Mouse (Mus musculus) heart, embryonic 12.5 days (tissue): ENCODE results near the gene Cd22. TPM values are rescaled to one million over a fixed set of nuclear protein-coding genes. Genes with fewer than 3 reads are reported as not detected.
A peak's percentile ranks its signal among the peaks of the same experiment; 100 is the strongest.

Experiments used
- ATAC-seq: fragments of 200-750 bp; cut with Nextera tagmentation; 2 replicates; pipeline ENCODE4 v1.8.0; 2017; ENCODE audit warnings: moderate TSS enrichment, moderate library complexity; ENCODE audit not compliant: insufficient number of reproducible peaks, low FRiP score
- H3K27ac ChIP-seq: fragments of 300-500 bp; sonication (generic); 2 replicates; pipeline ENCODE4 v1.5.1; 2016; ENCODE audit warnings: mild to moderate bottlenecking, moderate library complexity; ENCODE audit not compliant: poor library complexity, severe bottlenecking
- H3K27me3 ChIP-seq: fragments of 300-500 bp; sonication (generic); replicated peaks from 2 replicates; pipeline ENCODE4 v1.6.1; 2016; ENCODE audit warnings: mild to moderate bottlenecking, moderate library complexity
- H3K36me3 ChIP-seq: fragments of 300-500 bp; sonication (generic); 2 replicates; pipeline ENCODE4 v1.6.1; 2016; ENCODE audit warnings: mild to moderate bottlenecking, moderate library complexity
- H3K4me1 ChIP-seq: fragments of 300-500 bp; sonication (generic); replicated peaks from 2 replicates; pipeline ENCODE4 v1.6.1; 2016; ENCODE audit warnings: mild to moderate bottlenecking
- H3K4me2 ChIP-seq: fragments of 300-500 bp; sonication (generic); 2 replicates; pipeline ENCODE4 v1.6.1; 2016; ENCODE audit warnings: mild to moderate bottlenecking, moderate library complexity
- H3K4me3 ChIP-seq: fragments of 300-500 bp; sonication (generic); 2 replicates; pipeline ENCODE4 v1.5.1; 2016; ENCODE audit warnings: mild to moderate bottlenecking
- H3K9ac ChIP-seq: fragments of 300-500 bp; sonication (generic); 2 replicates; pipeline ENCODE4 v1.6.1; 2016; ENCODE audit warnings: mild to moderate bottlenecking, moderate library complexity
- H3K9me3 ChIP-seq: fragments of 300-500 bp; sonication (generic); replicated peaks from 2 replicates; pipeline ENCODE4 v1.6.1; 2016; ENCODE audit warnings: mild to moderate bottlenecking, moderate library complexity
- WGBS: fragments of 180-500 bp; shearing (Covaris S2); methylation state at CpG from one replicate; pipeline ENCODE4 v1.1.7; 2016; 5-methylcytosine and 5-hydroxymethylcytosine counted together
- polyA plus RNA-seq: library from polyadenylated mRNA; unstranded; fragments of >200 nt; fragmentation: Nextera tagmentation; extraction: Ambion mirVana; gene quantifications from 2 replicates; pipeline ENCODE4 v1.2.1, GENCODE M21; 2016

Gene Cd22
- polyA plus RNA-seq, 1 experiment from 2014 or later = not detected

DNA sequence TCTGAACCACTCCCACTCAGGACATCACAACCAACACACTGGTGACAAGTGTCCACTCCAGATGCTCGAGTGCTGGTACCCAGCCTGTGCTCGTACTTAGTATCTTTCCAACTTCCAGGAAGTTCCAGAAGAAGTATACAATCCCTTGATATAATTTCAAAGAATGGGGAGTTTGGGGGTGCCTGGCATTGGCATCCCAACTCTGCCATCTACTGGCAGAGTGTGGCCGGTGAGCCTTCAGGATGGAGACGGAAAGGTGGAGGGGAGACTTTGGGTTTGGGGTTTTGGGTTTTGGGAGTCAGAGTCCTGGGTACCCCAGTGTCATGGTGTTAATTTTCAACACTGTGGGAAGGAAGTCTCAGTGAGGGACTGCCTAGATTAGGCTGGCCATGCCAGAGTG lies 23.9 kb upstream of the Cd22 start:
- H3K36me3 ChIP-seq = no peaks in the 10 kb centered on the region
- H3K4me1 ChIP-seq = peaks cover 9% of the 10 kb centered on the region
- H3K4me2 ChIP-seq = no peak overlapping the region
- no peak overlapping the region for H3K9ac ChIP-seq
- H3K27me3 ChIP-seq = peaks cover 37% of the 10 kb centered on the region
- no peak overlapping the region for H3K4me3 ChIP-seq
- no peaks in the 10 kb centered on the region for H3K9me3 ChIP-seq
- ATAC-seq = no peak
- WGBS = 43% methylated on average over 4 of the region's 4 CpGs
- H3K27ac ChIP-seq = no peak overlapping the region

DNA sequence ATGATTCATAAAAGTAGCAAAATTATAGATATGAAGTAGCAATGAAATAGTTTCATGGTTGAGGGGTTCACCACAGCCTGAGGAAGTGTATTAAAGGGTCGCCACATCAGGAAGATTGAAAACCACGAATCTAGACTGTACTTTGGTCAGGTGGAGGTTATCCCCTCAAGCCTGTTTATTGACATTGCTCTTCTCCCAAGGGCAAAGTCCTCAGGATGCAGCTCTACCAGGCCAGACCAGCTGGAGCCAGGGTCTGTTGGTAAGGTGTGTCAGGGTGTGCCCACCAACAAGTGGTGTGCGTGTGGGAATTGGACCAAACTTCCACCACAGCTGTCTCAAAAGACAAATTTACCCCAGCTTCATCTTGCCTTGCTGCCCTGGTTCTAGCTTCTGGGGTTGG lies 15.1 kb upstream of the Cd22 start:
- no peak for ATAC-seq
- H3K27ac ChIP-seq = no peak overlapping the region
- 87% methylated on average over 3 of the region's 3 CpGs for WGBS
- no peak overlapping the region for H3K4me3 ChIP-seq
- H3K9ac ChIP-seq = no peak overlapping the region
- peaks cover 14% of the 10 kb centered on the region; the same call in 1 of the 2 replicates for H3K27me3 ChIP-seq
- H3K9me3 ChIP-seq = no peaks in the 10 kb centered on the region
- H3K4me1 ChIP-seq = no peaks in the 10 kb centered on the region
- no peaks in the 10 kb centered on the region for H3K36me3 ChIP-seq
- no peak overlapping the region for H3K4me2 ChIP-seq

DNA sequence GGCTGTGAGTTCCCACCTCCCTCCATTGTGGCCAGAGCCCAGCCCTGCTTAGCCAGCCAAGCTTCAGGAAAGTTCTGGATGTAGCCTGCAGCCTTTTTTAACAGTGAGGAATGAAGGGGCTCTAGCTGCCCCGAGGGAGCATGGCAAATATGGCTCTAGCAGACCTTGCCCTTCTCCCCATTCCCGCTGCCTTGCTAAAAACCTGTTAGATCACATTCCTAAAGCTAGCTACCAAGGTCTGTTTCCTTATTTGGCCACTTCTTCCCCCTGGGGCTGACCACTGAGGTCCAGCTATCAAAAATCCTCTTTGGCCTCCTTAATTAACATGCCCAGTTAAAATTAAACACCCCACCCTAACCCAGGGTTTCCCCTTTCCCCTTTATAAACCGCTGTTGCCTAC lies 12.4 kb upstream of the Cd22 start:
- H3K4me2 ChIP-seq = no peak overlapping the region
- no peak overlapping the region for H3K9ac ChIP-seq
- H3K9me3 ChIP-seq = no peaks in the 10 kb centered on the region
- 51% methylated on average over 3 of the region's 3 CpGs for WGBS
- no peak overlapping the region for H3K4me3 ChIP-seq
- 0 out of 2 replicates have a peak, but pooled peaks cover 11% of the 10 kb centered on the region for H3K27me3 ChIP-seq
- H3K27ac ChIP-seq = no peak overlapping the region
- H3K36me3 ChIP-seq = no peaks in the 10 kb centered on the region
- no peaks in the 10 kb centered on the region for H3K4me1 ChIP-seq
- ATAC-seq = no peak

DNA sequence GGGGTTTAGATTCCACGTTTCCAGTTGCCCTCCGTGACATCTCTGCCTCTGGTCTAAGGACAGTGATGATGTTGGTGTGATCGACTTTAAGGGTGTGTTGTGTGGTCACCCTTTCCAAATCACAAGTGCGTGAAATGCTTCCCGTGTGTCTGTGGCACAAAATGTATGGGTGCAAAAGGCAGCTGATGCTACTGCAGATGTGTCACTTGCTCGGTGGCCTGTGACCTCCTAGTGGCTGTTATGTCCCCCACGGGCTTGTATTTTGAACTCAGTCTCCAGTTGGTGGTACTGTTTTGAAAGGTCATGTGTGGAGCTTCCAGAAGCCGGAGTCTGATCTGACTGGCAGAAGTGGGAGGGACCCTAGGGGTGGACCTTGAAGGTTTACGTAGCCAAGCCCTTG lies 11.6 kb upstream of the Cd22 start:
- Histone ChIP-seq H3K4me2 (no peak overlapping the region), H3K9ac (no peak overlapping the region), H3K4me3 (no peak overlapping the region), H3K36me3 (no peaks in the 10 kb centered on the region), H3K4me1 (no peaks in the 10 kb centered on the region), H3K9me3 (no peaks in the 10 kb centered on the region), H3K27ac (no peak overlapping the region), H3K27me3 (0 out of 2 replicates have a peak, but pooled peaks cover 6% of the 10 kb centered on the region)
- WGBS = 81% methylated on average over 9 of the region's 9 CpGs
- no peak for ATAC-seq

DNA sequence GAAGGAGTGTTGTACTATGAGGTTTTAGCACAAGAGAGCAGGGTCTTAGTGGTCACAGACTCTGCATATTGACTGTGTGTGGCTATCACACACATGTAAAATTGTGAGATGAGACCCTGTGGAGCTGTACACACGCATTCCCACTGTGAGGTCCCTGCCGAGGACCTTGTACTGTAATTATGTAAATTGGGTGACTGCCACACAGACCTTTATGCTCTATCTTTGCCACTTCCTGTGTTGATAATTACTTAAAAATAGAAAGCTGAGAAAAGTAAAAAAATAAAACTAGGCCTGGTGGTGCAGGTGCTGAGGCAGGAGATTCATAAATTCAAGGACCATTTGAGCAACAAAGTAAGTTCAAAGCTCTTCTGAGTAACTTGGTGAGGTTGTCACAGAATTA lies 10.5 kb upstream of the Cd22 start:
- H3K4me1 ChIP-seq = no peaks in the 10 kb centered on the region
- H3K27me3 ChIP-seq = 0 out of 2 replicates have a peak, but pooled peaks cover 5% of the 10 kb centered on the region
- ATAC-seq = no peak
- H3K4me2 ChIP-seq = no peak overlapping the region
- no peak overlapping the region for H3K4me3 ChIP-seq
- no peaks in the 10 kb centered on the region for H3K36me3 ChIP-seq
- H3K27ac ChIP-seq = no peak overlapping the region
- no peaks in the 10 kb centered on the region for H3K9me3 ChIP-seq
- no peak overlapping the region for H3K9ac ChIP-seq
- WGBS = 54% methylated on average over 2 of the region's 2 CpGs

DNA sequence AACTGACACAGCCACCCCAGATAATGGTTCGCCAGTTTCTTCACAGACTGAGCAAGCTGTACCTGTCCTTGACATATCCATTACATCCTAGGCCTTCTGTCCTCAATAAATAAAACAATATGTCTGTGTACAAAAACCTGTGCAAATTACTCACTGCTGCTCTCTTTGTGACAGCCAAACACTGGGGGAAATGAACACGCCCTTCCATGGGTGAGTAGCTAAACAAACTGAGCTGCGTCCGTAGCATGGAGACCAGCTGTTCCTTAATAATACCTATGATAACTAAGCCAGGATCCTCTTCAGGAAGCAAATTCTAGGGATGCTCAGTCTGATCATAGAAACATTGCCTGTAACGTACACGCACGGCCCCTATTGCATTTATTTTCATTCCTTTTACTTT lies 8.6 kb upstream of the Cd22 start:
- Histone ChIP-seq H3K4me2 (no peak overlapping the region), H3K9ac (no peak overlapping the region), H3K27me3 (no peaks in the 10 kb centered on the region), H3K9me3 (no peaks in the 10 kb centered on the region), H3K36me3 (no peaks in the 10 kb centered on the region), H3K4me3 (no peak overlapping the region), H3K27ac (no peak overlapping the region), H3K4me1 (no peaks in the 10 kb centered on the region)
- WGBS = 80% methylated on average over 7 of the region's 7 CpGs
- ATAC-seq = no peak

DNA sequence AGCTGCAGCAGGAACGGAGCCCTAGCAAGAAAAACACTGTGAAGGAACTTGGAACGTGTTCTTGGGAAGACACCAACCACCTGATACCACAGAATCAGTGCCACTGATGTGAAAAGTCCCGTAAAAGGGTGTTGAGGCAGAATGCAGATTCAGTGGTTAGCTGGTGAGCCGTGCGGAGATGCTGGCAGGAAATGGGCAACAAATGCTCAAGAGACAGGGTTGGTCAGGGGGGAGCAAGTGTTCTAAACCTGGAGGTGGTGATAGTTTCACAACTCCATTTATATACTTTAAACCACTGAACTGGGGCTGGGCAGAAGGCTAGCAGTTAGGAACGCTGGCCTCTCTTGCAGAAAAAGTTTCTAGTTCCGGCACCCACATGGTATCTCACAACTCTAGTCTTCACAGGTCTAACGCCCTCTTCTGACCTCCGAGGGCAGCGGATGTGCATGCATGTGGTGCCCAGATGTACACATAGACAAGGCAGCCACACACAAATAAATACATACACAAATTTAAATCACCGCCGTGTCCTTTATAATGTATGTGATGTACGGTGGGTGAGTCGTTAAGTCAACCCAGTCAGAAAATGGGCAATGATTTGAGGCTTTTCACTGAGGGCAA lies 7.5 kb upstream of the Cd22 start:
- H3K36me3 ChIP-seq = no peaks in the 10 kb centered on the region
- no peak overlapping the region for H3K27ac ChIP-seq
- H3K4me2 ChIP-seq = no peak overlapping the region
- H3K4me1 ChIP-seq = no peaks in the 10 kb centered on the region
- 78% methylated on average over 14 of the region's 14 CpGs for WGBS
- H3K9me3 ChIP-seq = no peaks in the 10 kb centered on the region
- H3K9ac ChIP-seq = no peak overlapping the region
- no peaks in the 10 kb centered on the region for H3K27me3 ChIP-seq
- ATAC-seq = no peak
- no peak overlapping the region for H3K4me3 ChIP-seq

DNA sequence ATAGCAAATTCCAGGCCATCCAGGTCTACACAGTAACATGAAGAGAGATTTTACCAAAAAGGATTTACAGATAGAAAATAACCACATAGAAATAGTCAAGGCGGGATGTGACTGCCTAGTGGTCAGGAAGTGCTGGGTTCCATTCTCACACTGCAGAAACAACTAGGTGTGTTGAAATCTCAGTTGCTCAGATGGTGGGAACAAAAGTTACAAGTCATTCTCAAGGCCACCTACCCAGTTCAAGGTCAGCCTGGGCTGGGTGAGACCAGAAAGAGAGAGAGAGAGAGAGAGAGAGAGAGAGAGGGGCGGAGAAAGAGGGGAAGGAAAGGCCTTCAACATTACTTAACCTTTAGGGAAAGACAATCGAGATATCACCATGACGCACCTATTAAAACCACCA lies 6.7 kb upstream of the Cd22 start:
- Histone ChIP-seq H3K9ac (no peak overlapping the region), H3K27ac (no peak overlapping the region), H3K4me1 (no peaks in the 10 kb centered on the region), H3K9me3 (no peaks in the 10 kb centered on the region), H3K4me2 (no peak overlapping the region), H3K27me3 (no peaks in the 10 kb centered on the region), H3K36me3 (no peaks in the 10 kb centered on the region), H3K4me3 (no peak overlapping the region)
- ATAC-seq = no peak
- WGBS = 81% methylated on average over 4 of the region's 4 CpGs

DNA sequence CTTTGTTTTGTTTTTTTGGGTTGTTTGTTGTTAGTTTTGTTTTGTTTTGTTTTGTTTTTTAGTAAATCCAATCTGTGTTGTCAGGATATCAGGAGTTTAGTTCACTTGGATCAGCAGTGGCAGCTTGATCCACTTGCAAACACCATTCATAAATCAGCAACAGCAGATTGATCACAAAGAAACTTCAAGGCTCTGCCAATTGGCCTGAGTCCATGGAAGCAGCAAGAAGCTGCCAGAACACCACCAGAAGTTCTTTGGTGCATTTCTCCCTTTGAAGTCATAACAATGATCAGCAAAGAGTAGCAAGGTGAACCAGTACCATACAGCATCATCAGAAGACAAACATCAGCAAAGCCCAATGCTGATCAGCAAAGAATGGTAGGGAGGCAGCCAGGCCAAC lies 3.9 kb upstream of the Cd22 start:
- Histone ChIP-seq H3K4me1 (no peaks in the 10 kb centered on the region), H3K9me3 (no peaks in the 10 kb centered on the region), H3K9ac (no peak overlapping the region), H3K27ac (no peak overlapping the region), H3K27me3 (0 out of 2 replicates have a peak, but pooled peaks cover 2% of the 10 kb centered on the region), H3K4me2 (no peak overlapping the region), H3K4me3 (no peak overlapping the region), H3K36me3 (no peaks in the 10 kb centered on the region)
- no peak for ATAC-seq

DNA sequence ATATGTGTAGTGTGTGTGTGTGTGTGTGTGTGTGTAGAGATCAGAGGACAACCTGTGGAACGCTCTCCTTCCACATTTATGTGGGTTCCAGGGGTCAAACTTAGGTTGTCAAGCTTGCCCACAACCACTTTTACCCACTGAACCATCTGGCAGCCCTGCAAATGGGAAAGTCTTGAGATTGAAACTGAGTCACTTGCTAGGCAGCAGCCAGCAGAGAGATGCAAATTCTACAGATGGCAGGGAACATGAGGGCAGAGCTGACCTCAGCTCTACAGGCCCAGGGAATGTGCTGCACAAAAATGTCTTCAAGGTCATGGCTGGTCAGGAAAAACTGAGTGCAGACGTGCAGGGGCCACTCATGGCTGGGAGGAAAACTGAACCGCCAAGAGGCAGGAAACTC lies 1.2 kb upstream of the Cd22 start:
- Histone ChIP-seq H3K4me3 (no peak overlapping the region), H3K27me3 (0 out of 2 replicates have a peak, but pooled peaks cover 4% of the 10 kb centered on the region), H3K4me1 (no peaks in the 10 kb centered on the region), H3K4me2 (no peak overlapping the region), H3K36me3 (no peaks in the 10 kb centered on the region), H3K27ac (no peak overlapping the region), H3K9me3 (no peaks in the 10 kb centered on the region), H3K9ac (no peak overlapping the region)
- ATAC-seq = no peak
- 65% methylated on average over 3 of the region's 3 CpGs for WGBS

DNA sequence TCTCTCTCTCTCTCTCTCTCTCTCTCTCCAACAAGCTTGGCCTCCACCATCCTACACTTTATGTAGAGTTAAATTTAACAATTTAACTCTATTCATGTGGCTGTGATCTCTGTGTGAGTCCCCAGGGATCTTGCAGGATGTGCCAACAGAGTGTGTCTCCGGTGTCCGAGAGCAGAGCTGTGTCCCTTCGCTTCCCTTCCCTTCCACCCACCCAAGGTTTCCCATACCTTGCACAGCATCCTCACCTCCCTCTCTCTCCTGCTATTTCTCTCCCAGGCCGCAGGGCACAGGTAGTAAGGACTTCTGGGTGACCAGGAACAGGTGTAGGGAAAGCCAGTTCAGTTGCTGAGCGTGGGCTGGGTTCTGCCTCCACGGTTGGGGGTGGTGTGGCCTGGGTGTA lies 1.2 kb downstream of the Cd22 start:
- no peak for ATAC-seq
- no peak overlapping the region for H3K4me3 ChIP-seq
- 69% methylated on average over 6 of the region's 6 CpGs for WGBS

DNA sequence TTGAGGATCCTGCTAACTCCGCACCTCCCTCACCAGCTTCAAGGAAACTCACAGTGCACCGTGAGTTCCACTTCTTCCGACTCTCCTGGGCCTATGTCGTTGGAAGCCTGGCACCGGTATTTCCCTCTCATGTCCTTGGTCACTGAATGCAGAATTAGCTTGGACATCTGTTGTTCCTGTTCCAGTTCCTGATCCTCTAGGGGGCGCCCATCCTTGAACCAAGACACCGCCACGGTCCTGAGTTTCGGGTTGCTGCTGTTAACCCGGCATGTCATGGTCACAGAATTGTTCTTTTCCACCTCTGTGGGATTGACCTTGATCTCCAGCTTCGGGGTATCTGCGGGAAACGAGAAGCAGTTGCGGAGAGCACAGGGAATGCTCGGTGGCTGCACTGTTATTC lies 7.1 kb downstream of the Cd22 start:
- no peak overlapping the region for H3K9ac ChIP-seq
- no peaks in the 10 kb centered on the region for H3K36me3 ChIP-seq
- peak overlapping the region; percentile 49 for H3K4me2 ChIP-seq
- no peak overlapping the region for H3K27ac ChIP-seq
- H3K27me3 ChIP-seq = peaks cover 47% of the 10 kb centered on the region
- no peaks in the 10 kb centered on the region for H3K9me3 ChIP-seq
- ATAC-seq = 0 out of 2 replicates have a peak, but pooled peaks have one; percentile 4
- 19% methylated on average over 15 of the region's 15 CpGs for WGBS
- H3K4me3 ChIP-seq = 0 out of 2 replicates have a peak overlapping the region, but pooled peaks have one; percentile 3
- H3K4me1 ChIP-seq = no peaks in the 10 kb centered on the region

More for the DNA sequence above, 1.2 kb downstream of the Cd22 start:
- H3K36me3 ChIP-seq = no peaks in the 10 kb centered on the region
- no peaks in the 10 kb centered on the region for H3K9me3 ChIP-seq
- no peak overlapping the region for H3K27ac ChIP-seq
- H3K4me1 ChIP-seq = no peaks in the 10 kb centered on the region
- no peak overlapping the region for H3K4me2 ChIP-seq
- H3K9ac ChIP-seq = no peak overlapping the region
- peaks cover 5% of the 10 kb centered on the region for H3K27me3 ChIP-seq
